Mouse (Mus musculus): ENCODE measurements around the gene Vmn2r63.
"Not testable (repeated sequence)": the region's sequence is repeated elsewhere in the genome, so short reads cannot be mapped to it uniquely, and the experiment has no call there.

The Vmn2r63 gene

GRCm38 (mm10) chr7:42933722-42934121, at the start of gene Vmn2r63:
Vmn2r63 (minus strand) TSS chr7:42933822.
- in situ Hi-C loops (cut with MboI, MseI), result not testable (repeated sequence)

- in situ Hi-C loops (cut with MboI, MseI), result no loop called here
These were observed 47.1 kb upstream of the Vmn2r63 start for GRCm38 (mm10) chr7:42980739-42981138.

- in situ Hi-C loops (cut with MboI, MseI), result no loop called here
These were observed 46.5 kb upstream of the Vmn2r63 start for GRCm38 (mm10) chr7:42980098-42980497.

- in situ Hi-C loops (cut with MboI, MseI), result no loop called here
These were observed 31.6 kb upstream of the Vmn2r63 start for GRCm38 (mm10) chr7:42965246-42965645.

- in situ Hi-C loops (cut with MboI, MseI), result not testable (repeated sequence)
These were observed 35.6 kb downstream of the Vmn2r63 start for GRCm38 (mm10) chr7:42898067-42898466.

- in situ Hi-C loops (cut with MboI, MseI), result loop anchor here (5.0 kb wide), 1 partner anchor 131 kb away; no protein-coding TSS in a partner anchor
These were observed 55.5 kb downstream of the Vmn2r63 start for GRCm38 (mm10) chr7:42878090-42878489.

GRCm38 (mm10) chr7:42866801-42867458, 66.7 kb downstream of the Vmn2r63 start, which contains the start of gene Gm2381:
Gm2381 (minus strand) TSS chr7:42867234.
- in situ Hi-C loops (cut with MboI, MseI), result not testable (repeated sequence)
